Mouse (Mus musculus) midbrain, embryonic 12.5 days (tissue): ENCODE results near the gene Gm20715. TPM values are rescaled to one million over a fixed set of nuclear protein-coding genes. Genes with fewer than 3 reads are reported as not detected.
A peak's percentile ranks its signal among the peaks of the same experiment; 100 is the strongest.
"Not testable (repeated sequence)": the region's sequence is repeated elsewhere in the genome, so short reads cannot be mapped to it uniquely, and the experiment has no call there.

Source experiments
- ATAC-seq: fragments of 200-750 bp; cut with Nextera tagmentation; 2 replicates; pipeline ENCODE4 v1.8.0; 2017; ENCODE audit warnings: low read depth, moderate TSS enrichment, moderate library complexity; ENCODE audit not compliant: low FRiP score
- H3K27ac ChIP-seq: fragments of 300-500 bp; sonication (generic); replicated peaks from 2 replicates; pipeline ENCODE4 v1.5.1; 2016; ENCODE audit warnings: mild to moderate bottlenecking
- H3K27me3 ChIP-seq: fragments of 300-500 bp; sonication (generic); 2 replicates; pipeline ENCODE4 v1.6.1; 2016; ENCODE audit warnings: mild to moderate bottlenecking
- H3K36me3 ChIP-seq: fragments of 300-500 bp; sonication (generic); 2 replicates; pipeline ENCODE4 v1.6.1; 2016
- H3K4me1 ChIP-seq: fragments of 300-500 bp; sonication (generic); 2 replicates; pipeline ENCODE4 v1.6.1; 2016
- H3K4me2 ChIP-seq: fragments of 300-500 bp; sonication (generic); replicated peaks from 2 replicates; pipeline ENCODE4 v1.6.1; 2016; ENCODE audit warnings: mild to moderate bottlenecking, moderate library complexity
- H3K4me3 ChIP-seq: fragments of 300-500 bp; sonication (generic); 2 replicates; pipeline ENCODE4 v1.5.1; 2016; ENCODE audit warnings: mild to moderate bottlenecking
- H3K9ac ChIP-seq: fragments of 300-500 bp; sonication (generic); replicated peaks from 2 replicates; pipeline ENCODE4 v1.6.1; 2016; ENCODE audit warnings: mild to moderate bottlenecking, moderate library complexity
- H3K9me3 ChIP-seq: fragments of 300-500 bp; sonication (generic); 2 replicates; pipeline ENCODE4 v1.6.1; 2016; ENCODE audit warnings: mild to moderate bottlenecking
- WGBS: fragments of 180-500 bp; shearing (Covaris S2); methylation state at CpG from one replicate; pipeline ENCODE4 v1.1.7; 2016; 5-methylcytosine and 5-hydroxymethylcytosine counted together
- polyA plus RNA-seq: library from polyadenylated mRNA; unstranded; fragments of >200 nt; fragmentation: Nextera tagmentation; extraction: Ambion mirVana; gene quantifications from 2 replicates; pipeline ENCODE4 v1.2.1, GENCODE M21; 2016

Gene Gm20715
- polyA plus RNA-seq, result not detected in 2 replicates

DNA sequence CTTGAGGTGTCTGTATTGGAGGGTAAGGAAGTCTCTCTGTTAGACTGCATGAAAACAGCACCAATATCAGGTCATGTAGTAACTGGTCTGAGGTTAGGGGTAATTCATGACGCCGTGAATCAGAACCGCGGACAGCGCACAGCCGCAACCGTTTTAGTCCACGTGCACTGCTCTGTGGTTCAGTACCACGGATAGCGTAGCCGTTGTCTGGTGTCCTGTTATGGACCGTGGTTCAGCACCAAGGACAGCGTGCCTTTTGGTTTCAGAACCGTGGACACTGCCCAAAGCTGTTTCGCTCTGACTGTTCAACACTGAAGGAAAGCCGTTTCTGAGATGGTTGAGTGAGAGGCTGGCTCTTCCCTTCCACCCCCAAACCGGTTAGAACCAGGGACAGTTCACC is at the start of gene Gm20715:
TSS of gene Gm20715 (plus strand) at position 235 of the 400 bp plus-strand sequence.
- H3K4me2 ChIP-seq, result no peak within 1 kb of the TSS
- no peak within 1 kb of the TSS for H3K27ac ChIP-seq
- 2% methylated on average over 17 of the region's 17 CpGs for WGBS
- H3K9ac ChIP-seq, result no peak within 1 kb of the TSS
- peaks cover under 1% of the 10 kb centered on the region; the same call in 1 of the 2 replicates for H3K4me1 ChIP-seq
- no peaks in the 10 kb centered on the region for H3K9me3 ChIP-seq
- H3K27me3 ChIP-seq, result peaks cover 2% of the 10 kb centered on the region; the same call in 1 of the 2 replicates
- ATAC-seq, result peak; percentile 80
- H3K4me3 ChIP-seq, result no peak within 1 kb of the TSS
- no peaks in the 10 kb centered on the region for H3K36me3 ChIP-seq

DNA sequence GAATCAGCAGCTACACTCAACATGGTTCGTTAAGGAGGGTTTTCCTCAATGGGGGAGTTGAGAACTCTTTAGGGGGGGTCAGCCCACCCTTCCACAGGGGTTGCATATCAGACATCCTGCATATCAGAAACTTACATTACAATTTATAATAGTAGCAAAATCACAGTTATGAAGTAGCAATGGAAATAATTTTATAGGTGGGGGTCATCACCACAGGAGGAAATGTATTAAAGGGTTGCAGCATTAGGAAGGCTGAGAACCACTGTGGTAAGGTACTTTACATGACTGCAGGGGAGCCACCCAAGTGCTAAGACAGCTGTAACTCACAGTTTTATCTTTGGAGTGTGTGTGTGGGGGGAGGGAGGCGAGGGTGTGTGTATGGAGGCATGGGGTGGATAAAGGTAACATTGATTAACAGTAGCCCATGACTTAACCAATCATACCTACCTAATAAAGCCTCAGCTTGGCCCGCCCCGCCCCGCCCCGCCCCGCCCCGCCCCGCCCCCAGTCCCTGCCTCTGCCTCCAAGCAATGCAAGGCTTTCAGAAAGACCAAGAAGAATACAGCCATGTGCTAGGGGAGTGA is 49.5 kb upstream of the Gm20715 start:
- Histone ChIP-seq H3K9ac (no peak overlapping the region), H3K4me3 (no peak overlapping the region), H3K27me3 (no peaks in the 10 kb centered on the region), H3K27ac (no peak overlapping the region), H3K4me1 (peaks cover 13% of the 10 kb centered on the region), H3K36me3 (no peaks in the 10 kb centered on the region), H3K4me2 (no peak overlapping the region), H3K9me3 (no peaks in the 10 kb centered on the region)
- WGBS, result 9% methylated on average over 9 of the region's 9 CpGs
- ATAC-seq, result no peak

DNA sequence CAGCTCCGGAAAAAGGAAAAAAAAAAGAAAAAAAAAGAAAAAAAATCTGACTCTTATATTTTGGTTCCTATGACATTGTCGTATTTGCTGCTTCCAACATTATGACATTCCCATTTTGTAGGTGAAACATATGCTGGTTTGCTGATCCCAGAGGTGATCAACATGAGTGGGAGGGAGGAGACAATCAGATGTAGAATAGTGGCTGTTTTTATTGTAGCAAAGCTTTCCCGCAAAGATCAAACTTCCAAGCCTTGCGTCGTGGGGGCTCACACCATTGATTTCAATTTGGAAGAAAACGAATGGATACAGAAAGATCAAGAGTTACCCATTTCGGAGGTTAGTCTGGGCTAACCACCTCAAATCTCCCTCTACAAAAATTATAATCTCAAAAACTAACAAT is 48.3 kb upstream of the Gm20715 start:
- no peaks in the 10 kb centered on the region for H3K9me3 ChIP-seq

GRCm38 (mm10) chr7:6362268-6363046 is 47.6 kb upstream of the Gm20715 start:
- Histone ChIP-seq H3K9me3 (no peaks in the 10 kb centered on the region), H3K9ac (peak overlapping the region; percentile 55), H3K36me3 (no peaks in the 10 kb centered on the region), H3K27ac (peak overlapping the region; percentile 94), H3K4me3 (peak overlapping the region; percentile 52), H3K4me1 (peaks cover 13% of the 10 kb centered on the region), H3K27me3 (no peaks in the 10 kb centered on the region), H3K4me2 (peak overlapping the region; percentile 71)
- ATAC-seq, result peak; percentile 92
- WGBS, result 1% methylated on average over 38 of the region's 38 CpGs

More for the DNA sequence above, 48.3 kb upstream of the Gm20715 start:
- peak overlapping the region; percentile 55 for H3K9ac ChIP-seq
- peak overlapping the region; percentile 71 for H3K4me2 ChIP-seq
- no peaks in the 10 kb centered on the region for H3K36me3 ChIP-seq
- WGBS, result 21% methylated on average over 7 of the region's 7 CpGs
- H3K27me3 ChIP-seq, result no peaks in the 10 kb centered on the region
- ATAC-seq, result no peak
- peaks cover 13% of the 10 kb centered on the region for H3K4me1 ChIP-seq
- H3K4me3 ChIP-seq, result peak overlapping the region; percentile 52
- H3K27ac ChIP-seq, result peak overlapping the region; percentile 94

DNA sequence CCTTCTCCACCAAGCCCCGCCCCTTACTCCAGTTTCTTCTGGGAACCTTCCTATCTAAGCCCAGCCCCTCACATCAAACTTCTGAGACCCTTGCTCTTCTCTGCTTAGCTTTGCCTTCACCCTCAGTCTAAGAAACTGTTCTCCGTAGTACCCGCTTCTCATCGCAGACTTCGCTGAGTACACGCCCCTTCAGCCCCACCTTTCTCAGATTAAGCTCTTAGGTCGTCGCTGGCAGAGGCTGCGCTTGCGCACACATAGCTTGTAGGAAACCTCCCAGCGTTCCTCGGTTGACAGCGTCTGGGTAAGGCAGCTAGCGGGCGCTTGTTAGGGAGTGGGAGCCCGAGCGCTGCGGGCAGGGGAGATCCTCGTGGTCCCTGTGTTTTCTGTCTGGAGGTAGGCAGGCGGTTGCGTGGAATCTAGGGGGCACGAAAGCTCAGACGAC is 47.0 kb upstream of the Gm20715 start, which contains the start of gene Zfp78:
TSS of gene Zfp78 (plus strand) at position 234 of the 442 bp plus-strand sequence.
- ATAC-seq, result peak; percentile 80
- Histone ChIP-seq H3K9ac (peak within 1 kb of the TSS; percentile 68), H3K4me2 (peak within 1 kb of the TSS; percentile 71), H3K27me3 (no peaks in the 10 kb centered on the region), H3K27ac (peak within 1 kb of the TSS; percentile 94), H3K9me3 (no peaks in the 10 kb centered on the region), H3K36me3 (no peaks in the 10 kb centered on the region), H3K4me3 (peak within 1 kb of the TSS; percentile 52), H3K4me1 (peaks cover 13% of the 10 kb centered on the region)
- WGBS, result under 1% methylated on average over 23 of the region's 23 CpGs

DNA sequence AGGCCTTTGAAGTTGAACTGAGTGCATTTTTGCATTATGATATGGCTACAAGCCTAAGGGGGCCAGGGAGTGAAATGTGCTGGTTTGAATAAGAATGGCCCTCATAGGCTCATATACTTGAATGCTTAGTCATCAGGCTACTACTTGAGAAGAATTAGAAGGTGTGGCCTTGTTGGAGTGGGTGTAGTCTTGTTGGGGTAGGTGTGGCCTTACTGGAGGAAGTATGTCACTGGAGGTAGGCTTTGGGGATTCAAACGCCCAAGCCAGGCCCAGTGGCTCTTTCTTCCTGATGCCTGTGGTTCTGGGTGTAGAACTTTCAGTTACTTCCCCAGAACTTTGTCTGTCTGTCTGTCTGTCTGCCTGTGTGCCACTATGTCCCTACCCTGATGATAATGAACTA is 45.3 kb upstream of the Gm20715 start:
- no peak overlapping the region for H3K9ac ChIP-seq
- no peak for ATAC-seq
- 78% methylated on average over 1 of the region's 1 CpGs for WGBS
- no peak overlapping the region for H3K27ac ChIP-seq
- H3K27me3 ChIP-seq, result no peaks in the 10 kb centered on the region
- H3K36me3 ChIP-seq, result no peaks in the 10 kb centered on the region
- peaks cover 13% of the 10 kb centered on the region for H3K4me1 ChIP-seq
- H3K4me3 ChIP-seq, result no peak overlapping the region
- H3K9me3 ChIP-seq, result no peaks in the 10 kb centered on the region
- H3K4me2 ChIP-seq, result no peak overlapping the region

DNA sequence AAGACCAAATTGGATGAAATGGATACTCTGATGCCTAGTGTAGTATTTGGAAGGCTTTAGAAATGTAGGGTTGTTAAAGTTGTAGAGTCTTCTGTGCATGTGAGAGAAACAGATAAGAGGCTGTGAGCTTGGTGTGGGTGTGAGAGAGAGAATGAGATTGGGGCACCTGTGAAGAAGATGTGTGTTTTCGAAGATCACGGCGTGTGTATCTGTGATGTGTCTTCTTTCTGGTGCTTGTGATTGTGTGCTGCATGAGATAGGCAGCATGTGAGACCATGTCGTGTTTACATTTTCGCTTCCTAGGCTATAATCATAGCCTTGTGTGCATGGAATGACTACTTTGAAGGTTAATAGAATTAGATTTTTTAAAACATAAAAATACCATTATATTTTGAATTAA is 42.9 kb upstream of the Gm20715 start:
- WGBS, result 91% methylated on average over 5 of the region's 5 CpGs
- H3K27me3 ChIP-seq, result no peaks in the 10 kb centered on the region
- H3K4me2 ChIP-seq, result no peak overlapping the region
- H3K4me3 ChIP-seq, result no peak overlapping the region
- H3K4me1 ChIP-seq, result peaks cover 10% of the 10 kb centered on the region
- no peak overlapping the region for H3K27ac ChIP-seq
- no peak for ATAC-seq
- no peaks in the 10 kb centered on the region for H3K36me3 ChIP-seq
- no peak overlapping the region for H3K9ac ChIP-seq
- no peaks in the 10 kb centered on the region for H3K9me3 ChIP-seq

- H3K9ac ChIP-seq, H3K4me1 ChIP-seq, ATAC-seq, H3K27ac ChIP-seq, H3K4me3 ChIP-seq, H3K27me3 ChIP-seq, H3K9me3 ChIP-seq, H3K4me2 ChIP-seq, H3K36me3 ChIP-seq: not testable (repeated sequence)
- 89% methylated on average over 5 of the region's 5 CpGs for WGBS
Observed at GRCm38 (mm10) chr7:6368146-6368545, 41.9 kb upstream of the Gm20715 start.

- Histone ChIP-seq H3K27me3 (no peaks in the 10 kb centered on the region), H3K36me3 (no peaks in the 10 kb centered on the region), H3K9ac (no peak overlapping the region), H3K4me3 (no peak overlapping the region), H3K4me2 (no peak overlapping the region), H3K4me1 (no peaks in the 10 kb centered on the region), H3K9me3 (no peaks in the 10 kb centered on the region), H3K27ac (no peak overlapping the region)
- WGBS, result 86% methylated on average over 3 of the region's 3 CpGs
- no peak for ATAC-seq
Observed at GRCm38 (mm10) chr7:6369460-6369859, 40.6 kb upstream of the Gm20715 start.

GRCm38 (mm10) chr7:6372993-6373392 is 37.1 kb upstream of the Gm20715 start:
- H3K4me2 ChIP-seq, result no peak overlapping the region
- H3K4me1 ChIP-seq, result no peaks in the 10 kb centered on the region
- H3K27me3 ChIP-seq, result no peaks in the 10 kb centered on the region
- 90% methylated on average over 3 of the region's 3 CpGs for WGBS
- H3K36me3 ChIP-seq, result 0 out of 2 replicates have a peak, but pooled peaks cover 3% of the 10 kb centered on the region
- H3K9ac ChIP-seq, result no peak overlapping the region
- no peak overlapping the region for H3K27ac ChIP-seq
- no peak overlapping the region for H3K4me3 ChIP-seq
- no peak for ATAC-seq
- no peaks in the 10 kb centered on the region for H3K9me3 ChIP-seq

GRCm38 (mm10) chr7:6378441-6378840 is 31.6 kb upstream of the Gm20715 start:
- WGBS, result 87% methylated on average over 8 of the region's 8 CpGs
- H3K36me3 ChIP-seq, result 0 out of 2 replicates have a peak, but pooled peaks cover 3% of the 10 kb centered on the region
- no peak overlapping the region for H3K4me3 ChIP-seq
- ATAC-seq, result no peak
- no peaks in the 10 kb centered on the region for H3K27me3 ChIP-seq
- H3K9me3 ChIP-seq, result no peaks in the 10 kb centered on the region
- H3K27ac ChIP-seq, result no peak overlapping the region
- no peak overlapping the region for H3K9ac ChIP-seq
- no peak overlapping the region for H3K4me2 ChIP-seq
- H3K4me1 ChIP-seq, result peaks cover 7% of the 10 kb centered on the region

- no peak for ATAC-seq
- Histone ChIP-seq H3K9ac (no peak overlapping the region), H3K27me3 (no peaks in the 10 kb centered on the region), H3K4me2 (no peak overlapping the region), H3K36me3 (no peaks in the 10 kb centered on the region), H3K9me3 (no peaks in the 10 kb centered on the region), H3K4me3 (no peak overlapping the region), H3K27ac (no peak overlapping the region), H3K4me1 (peaks cover 18% of the 10 kb centered on the region)
- WGBS, result 82% methylated on average over 2 of the region's 2 CpGs
Observed at GRCm38 (mm10) chr7:6381431-6381830, 28.6 kb upstream of the Gm20715 start.
